ENCODE assay signal across 8 mouse cellular contexts in genomic region chr1:64078747-64079211, GRCm38 (mm10). TPM values are rescaled to one million over a fixed set of nuclear protein-coding genes. Genes with fewer than 3 reads are reported as not detected.
A peak's percentile ranks its signal among the peaks of the same experiment; 100 is the strongest.
DNase-seq lines count a peak whose midpoint lies in the region; ATAC-seq and TF ChIP-seq lines count a peak whose summit lies in the region.

No protein-coding gene starts in this region.

- H3K9me3 ChIP-seq in forebrain, embryonic 13.5 days (replicated peaks) = no peaks in the 10 kb centered on the region
- no peaks in the 10 kb centered on the region for H3K9me3 ChIP-seq in forebrain, embryonic 14.5 days (replicated peaks; ENCODE audit: control insufficient read depth, low read length)
- no peaks in the 10 kb centered on the region for H3K9me3 ChIP-seq in CH12.LX (replicated peaks; ENCODE audit: low read length)
- H3K9me3 ChIP-seq in hindbrain, embryonic 14.5 days (ENCODE audit: control insufficient read depth, low read length) = no peaks in the 10 kb centered on the region

- H3K4me1 ChIP-seq in forebrain, embryonic 13.5 days = peaks cover 40% of the 10 kb centered on the region
- H3K4me1 ChIP-seq in forebrain, embryonic 14.5 days (ENCODE audit: control insufficient read depth, insufficient read depth, low read length) = peaks cover 22% of the 10 kb centered on the region
- peaks cover 12 to 32% of the 10 kb centered on the region in 2 experiments for H3K4me1 ChIP-seq in CH12.LX (ENCODE audit: control insufficient read depth in 1 of 2, insufficient read depth in 2 of 2)
- H3K4me1 ChIP-seq in hindbrain, embryonic 14.5 days (replicated peaks; ENCODE audit: control insufficient read depth, insufficient read depth, low read length) = peaks cover 36% of the 10 kb centered on the region

- dilution Hi-C loops in CH12.LX (cut with MboI; ENCODE audit: extremely low pct_ligation_motif_present, extremely low pct_unique_long_range_greater_than_20kb, low sequenced_read_pairs) = no loop called here

- peak overlapping the region; percentile 65; the same call in 1 of the 2 replicates for H3K27ac ChIP-seq in forebrain, embryonic 13.5 days
- no peak overlapping the region for H3K27ac ChIP-seq in forebrain, embryonic 14.5 days (ENCODE audit: low read depth, low read length)
- H3K27ac ChIP-seq in CH12.LX (ENCODE audit: insufficient read depth, low read depth) = peak overlapping the region; percentile 62
- peak overlapping the region; percentile 52; the same call in 1 of the 2 replicates for H3K27ac ChIP-seq in hindbrain, embryonic 14.5 days

- TF ChIP-seq CTCF in CH12.LX (conservative IDR thresholded peaks at IDR 0.05 in 1 of 2, IDR thresholded peaks at IDR 0.05 in 1 of 2; ENCODE audit: low read depth in 2 of 2, low read length in 2 of 2) = no peak

- no peak overlapping the region for H3K9ac ChIP-seq in forebrain, embryonic 13.5 days
- H3K9ac ChIP-seq in forebrain, embryonic 14.5 days (ENCODE audit: low read length) = no peak overlapping the region
- peak overlapping the region; percentile 50 for H3K9ac ChIP-seq in CH12.LX (ENCODE audit: insufficient read depth, low read depth)
- H3K9ac ChIP-seq in hindbrain, embryonic 14.5 days = no peak overlapping the region

- H3K27me3 ChIP-seq in forebrain, embryonic 13.5 days = no peaks in the 10 kb centered on the region
- no peaks in the 10 kb centered on the region for H3K27me3 ChIP-seq in forebrain, embryonic 14.5 days (replicated peaks; ENCODE audit: control insufficient read depth, insufficient read depth, low read length)
- no peaks in the 10 kb centered on the region for H3K27me3 ChIP-seq in CH12.LX (replicated peaks)
- no peaks in the 10 kb centered on the region for H3K27me3 ChIP-seq in hindbrain, embryonic 14.5 days (ENCODE audit: control insufficient read depth, insufficient read depth, low read length)

- H3K36me3 ChIP-seq in forebrain, embryonic 13.5 days (ENCODE audit: poor library complexity, severe bottlenecking) = peaks cover 42% of the 10 kb centered on the region
- H3K36me3 ChIP-seq in forebrain, embryonic 14.5 days (ENCODE audit: control insufficient read depth, insufficient read depth, low read length) = peaks cover 16% of the 10 kb centered on the region; the same call in 1 of the 2 replicates
- peaks cover 9 to 37% of the 10 kb centered on the region in 2 experiments for H3K36me3 ChIP-seq in CH12.LX (replicated peaks in 1 of 2; ENCODE audit: control insufficient read depth in 1 of 2, insufficient read depth in 1 of 2, low read length in 1 of 2)
- peaks cover 29% of the 10 kb centered on the region for H3K36me3 ChIP-seq in hindbrain, embryonic 14.5 days (replicated peaks; ENCODE audit: control insufficient read depth, insufficient read depth)

- TF ChIP-seq RAD21 in CH12.LX (IDR thresholded peaks at IDR 0.05; ENCODE audit: low read depth, low read length) = no peak

- H3K4me3 ChIP-seq in forebrain, embryonic 13.5 days = no peak overlapping the region
- H3K4me3 ChIP-seq in forebrain, embryonic 14.5 days (ENCODE audit: low read depth, low read length) = no peak overlapping the region
- H3K4me3 ChIP-seq in CH12.LX (replicated peaks in 1 of 3; ENCODE audit: low read depth in 2 of 3, low read length in 2 of 3, poor library complexity in 1 of 3) = peak overlapping the region; percentile 51 to 65 (median 65)
- H3K4me3 ChIP-seq in hindbrain, embryonic 14.5 days (replicated peaks; ENCODE audit: low read length) = no peak overlapping the region

- TF ChIP-seq EP300 in CH12.LX (IDR thresholded peaks at IDR 0.05; ENCODE audit: low read length) = no peak

- H3K79me2 ChIP-seq in CH12.LX (replicated peaks; ENCODE audit: control insufficient read depth, extremely low read depth, insufficient read depth, poor library complexity, severe bottlenecking) = peaks cover 13% of the 10 kb centered on the region

- 85% methylated on average over 20 of the region's 20 CpGs for WGBS in forebrain, embryonic 13.5 days
- 83% methylated on average over 20 of the region's 20 CpGs for WGBS in forebrain, embryonic 14.5 days
- 61% methylated on average over 20 of the region's 20 CpGs for WGBS in hindbrain, embryonic 14.5 days

- no peak overlapping the region for H3K4me2 ChIP-seq in forebrain, embryonic 13.5 days
- no peak overlapping the region for H3K4me2 ChIP-seq in forebrain, embryonic 14.5 days (ENCODE audit: low read length)
- H3K4me2 ChIP-seq in CH12.LX (ENCODE audit: insufficient read depth, low read depth, poor library complexity, severe bottlenecking) = peak overlapping the region; percentile 96
- no peak overlapping the region for H3K4me2 ChIP-seq in hindbrain, embryonic 14.5 days (replicated peaks)

- peak; percentile 68 for TF ChIP-seq POLR2A in CH12.LX (IDR thresholded peaks at IDR 0.05; ENCODE audit: low read depth, low read length)

- ATAC-seq in forebrain, embryonic 13.5 days = 0 out of 2 replicates have a peak, but pooled peaks have one; percentile 37
- ATAC-seq in forebrain, embryonic 14.5 days = no peak
- ATAC-seq in hindbrain, embryonic 14.5 days (ENCODE audit: low FRiP score) = peak; percentile 41; the same call in 1 of the 2 replicates
- peak; percentile 75 for ATAC-seq in neutrophil, adult 5-6 weeks (ENCODE audit: extremely low read depth, insufficient number of reproducible peaks, low FRiP score, poor library complexity, severe bottlenecking)

- no peak for DNase-seq in forebrain, embryonic 14.5 days (ENCODE audit: low spot score)
- DNase-seq in CH12.LX (ENCODE audit: extremely low read depth) = peak; percentile 88
- peak; percentile 89 to 91 for DNase-seq in cerebellum, postnatal 25 days
- no peak for DNase-seq in hindbrain, embryonic 14.5 days (ENCODE audit: low spot score)
- DNase-seq in thymus, postnatal 0 days (ENCODE audit: low spot score) = no peak
- DNase-seq in urinary bladder, postnatal 25 days (ENCODE audit: low spot score) = no peak

- in situ Hi-C loops in CH12.LX (cut with MboI; ENCODE audit: low pct_ligation_motif_present, low pct_unique_long_range_greater_than_20kb, low sequenced_read_pairs) = no loop called here

TF ChIP-seq in CH12.LX, 34 proteins besides CTCF, POLR2A, EP300 and RAD21:
- TF ChIP-seq ZNF384 (IDR thresholded peaks at IDR 0.05; ENCODE audit: low read depth, low read length) (no peak), RCOR1 (conservative IDR thresholded peaks at IDR 0.05; ENCODE audit: low read depth, low read length) (no peak), IRF4 (IDR thresholded peaks at IDR 0.05; ENCODE audit: low read depth, low read length) (peak; percentile 40; the same call in 1 of the 2 replicates), BHLHE40 (IDR thresholded peaks at IDR 0.05; ENCODE audit: low read depth, low read length) (peak; percentile 11; the same call in 1 of the 2 replicates), TBP (conservative IDR thresholded peaks at IDR 0.05; ENCODE audit: low read depth, low read length) (no peak), ETS1 (conservative IDR thresholded peaks at IDR 0.05; ENCODE audit: low read depth, low read length) (peak; percentile 86), MAX (IDR thresholded peaks at IDR 0.05; ENCODE audit: low read length) (no peak; the same call in 1 of the 2 replicates), USF1 (IDR thresholded peaks at IDR 0.05; ENCODE audit: low read depth, low read length) (no peak), TCF12 (IDR thresholded peaks at IDR 0.05; ENCODE audit: low read depth, low read length) (peak; percentile 70), ZC3H11A (IDR thresholded peaks at IDR 0.05; ENCODE audit: low read depth, low read length) (no peak), E2F4 (IDR thresholded peaks at IDR 0.05; ENCODE audit: insufficient replicate concordance, low read depth, low read length) (no peak), MXI1 (IDR thresholded peaks at IDR 0.05; ENCODE audit: low read depth, low read length) (peak; percentile 66), ZMIZ1 (IDR thresholded peaks at IDR 0.05; ENCODE audit: low read depth, low read length) (peak; percentile 38; the same call in 1 of the 2 replicates), JUN (IDR thresholded peaks at IDR 0.05; ENCODE audit: insufficient read depth, low read depth, low read length) (no peak), HCFC1 (IDR thresholded peaks at IDR 0.05; ENCODE audit: low read depth, low read length) (peak; percentile 54), MAFK (IDR thresholded peaks at IDR 0.05; ENCODE audit: insufficient replicate concordance, low read length) (no peak), GABPA (IDR thresholded peaks at IDR 0.05; ENCODE audit: insufficient replicate concordance, low read depth, low read length) (peak; percentile 17; the same call in 1 of the 2 replicates), NELFE (IDR thresholded peaks at IDR 0.05; ENCODE audit: low read depth, low read length) (peak; percentile 65), MYC (IDR thresholded peaks at IDR 0.05; ENCODE audit: low read depth, low read length) (0 out of 2 replicates have a peak, but pooled peaks have one; percentile 34), SIN3A (IDR thresholded peaks at IDR 0.05; ENCODE audit: low read length) (peak; percentile 58), SMC3 (IDR thresholded peaks at IDR 0.05; ENCODE audit: low read depth, low read length) (no peak), CHD2 (IDR thresholded peaks at IDR 0.05; ENCODE audit: low read length) (peak; percentile 57), UBTF (IDR thresholded peaks at IDR 0.05; ENCODE audit: low read depth, low read length) (no peak), USF2 (conservative IDR thresholded peaks at IDR 0.05; ENCODE audit: low read depth, low read length) (no peak), MEF2A (IDR thresholded peaks at IDR 0.05; ENCODE audit: borderline replicate concordance, low read depth, low read length) (no peak), CHD1 (IDR thresholded peaks at IDR 0.05; ENCODE audit: low read depth, low read length) (no peak)

RNA-seq across cellular contexts. Expression of gene Klf7, which starts 43.3 kb away (rescaled TPM):
- 66.4 and 76.8 TPM in 2 replicates for polyA plus RNA-seq in forebrain, embryonic 13.5 days (2015; fragmentation: Nextera tagmentation; extraction: Ambion mirVana)
- 63.1 and 91.4 TPM in 2 replicates for polyA plus RNA-seq in forebrain, embryonic 14.5 days (2014; fragmentation: Nextera tagmentation; extraction: Ambion mirVana)
- total RNA-seq in CH12.LX (2012; rRNA removed) (4.7 and 6.2 TPM in 2 replicates), CH12.LX (2014; rRNA removed) (3.7 and 4.3 TPM in 2 replicates)
- polyA plus RNA-seq in CH12.LX (2012; ENCODE audit: insufficient read length, low read depth) = 6.5 and 6.7 TPM in 2 replicates
- 80.1 and 86.6 TPM in 2 replicates for polyA plus RNA-seq in hindbrain, embryonic 14.5 days (2014; fragmentation: Nextera tagmentation; extraction: Ambion mirVana)
- total RNA-seq in neutrophil, adult 5-6 weeks (2017) = 34.1 and 34.7 TPM in 2 replicates
- 22.0 and 31.2 TPM in 2 replicates for polyA plus RNA-seq in thymus, postnatal 0 days (2015; fragmentation: Nextera tagmentation; extraction: Ambion mirVana)

Comparison
In these comparisons a context has a peak if more than half of its experiments do, and no peak if none do; other contexts are left out.
1. H3K4me3 ChIP-seq: peak in CH12.LX (3 of 3); none in forebrain, embryonic 13.5 days (single experiment), forebrain, embryonic 14.5 days (single experiment) and hindbrain, embryonic 14.5 days (single experiment).
2. DNase-seq: peak in CH12.LX (single experiment) and cerebellum, postnatal 25 days (2 of 2); none in forebrain, embryonic 14.5 days (single experiment), hindbrain, embryonic 14.5 days (single experiment), thymus, postnatal 0 days (single experiment) and urinary bladder, postnatal 25 days (single experiment).